In genomic region chr3:86518506-86519109, GRCm38 (mm10) we compare ENCODE assay signal across 21 mouse cellular contexts. TPM values are rescaled to one million over a fixed set of nuclear protein-coding genes. Genes with fewer than 3 reads are reported as not detected.
"Had no signal": no experiment of that assay in that cellular context is flagged by ENCODE, and none has a peak within 500 bp of the region (broad histone marks: within the 10 kb centered on the region; RNA-seq: fewer than 3 reads in every experiment).

No protein-coding gene starts in this region.

- H3K4me3 ChIP-seq: limb, embryonic 10.5 days; limb, embryonic 13.5 days; liver, embryonic 12.5 days; liver, embryonic 15.5 days; midbrain, embryonic 13.5 days; myocyte had no signal

- H3K27ac ChIP-seq: limb, embryonic 10.5 days; limb, embryonic 13.5 days; liver, embryonic 12.5 days; liver, embryonic 15.5 days; midbrain, embryonic 13.5 days; stomach, postnatal 0 days had no signal

- H3K9me3 ChIP-seq: limb, embryonic 10.5 days; limb, embryonic 13.5 days; liver, embryonic 12.5 days; liver, embryonic 15.5 days; midbrain, embryonic 13.5 days had no signal

- H3K27me3 ChIP-seq: limb, embryonic 13.5 days; liver, embryonic 12.5 days; liver, embryonic 15.5 days; midbrain, embryonic 13.5 days had no signal

- H3K4me2 ChIP-seq: limb, embryonic 13.5 days; liver, embryonic 12.5 days; liver, embryonic 15.5 days; midbrain, embryonic 13.5 days had no signal

- DNase-seq: kidney, adult 8-10 months; kidney, postnatal 14 days; kidney, postnatal 4 days; liver; lung, adult 18-20 months; lung, postnatal 14 days; lung, postnatal 4 days; thymus, adult 2 months; thymus, postnatal 14 days; thymus, postnatal 4 days had no signal

- H3K36me3 ChIP-seq: limb, embryonic 10.5 days; limb, embryonic 13.5 days; liver, embryonic 12.5 days; liver, embryonic 15.5 days; midbrain, embryonic 13.5 days had no signal

- ATAC-seq: liver, embryonic 12.5 days; midbrain, embryonic 13.5 days; midbrain, embryonic 16.5 days had no signal

- H3K4me1 ChIP-seq: limb, embryonic 10.5 days; limb, embryonic 13.5 days; liver, embryonic 12.5 days; liver, embryonic 15.5 days had no signal

- H3K9ac ChIP-seq: limb, embryonic 13.5 days; liver, embryonic 12.5 days; liver, embryonic 15.5 days; midbrain, embryonic 13.5 days had no signal

RNA-seq across cellular contexts. Expression of gene Mab21l2, which starts 29.8 kb away (rescaled TPM):
- total RNA-seq: megakaryocyte progenitor cell, adult 5-6 weeks; megakaryocyte-erythroid progenitor cell, adult 5-6 weeks; monocyte, adult 5-6 weeks had no signal
- polyA plus RNA-seq: myocyte had no signal
